8 mouse cellular contexts compared by ENCODE assay signal in the genomic region with DNA sequence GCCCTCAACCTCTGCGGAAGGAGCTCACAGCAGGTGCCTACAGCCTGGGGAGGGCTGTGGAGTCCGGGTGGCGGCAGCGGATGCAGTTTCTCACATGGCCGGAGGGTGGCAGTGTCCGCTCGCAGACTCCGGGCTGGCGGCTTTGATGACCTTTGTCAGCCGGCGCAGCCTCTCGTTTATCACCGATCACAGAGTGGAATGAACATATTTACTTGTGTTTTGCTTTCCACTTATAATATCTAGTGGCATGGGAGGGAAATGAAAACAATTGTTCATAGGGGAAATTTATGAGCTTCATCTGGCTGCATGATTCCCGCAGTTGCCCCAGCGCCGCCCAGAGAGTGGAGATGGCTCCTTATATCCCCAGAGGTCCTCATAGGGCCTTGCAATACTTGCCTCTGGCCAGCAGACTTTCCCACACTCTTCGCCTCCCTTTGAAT.
DNase-seq lines count a peak whose midpoint lies in the region; ATAC-seq and TF ChIP-seq lines count a peak whose summit lies in the region.

No protein-coding gene starts in this region.

- no peaks in the 10 kb centered on the region; the same call in 1 of the 2 replicates for H3K4me1 ChIP-seq in hindbrain, postnatal 0 days (ENCODE audit: insufficient read depth, low read length)

- TF ChIP-seq CTCF in hindbrain, postnatal 0 days (IDR thresholded peaks at IDR 0.05; ENCODE audit: low read depth): peak; percentile 93

- intact Hi-C loops in gastrocnemius, postnatal 14 days (cut with DNase I; ENCODE audit: low total_unique reads): no loop called here
- intact Hi-C loops in left cerebral cortex, postnatal 25 days (cut with DNase I): loop anchor here (2.0 to 10.0 kb wide), 5 partner anchors 273 to 1445 kb away; partner anchors contain the start of gene Tshz3

- no peaks in the 10 kb centered on the region for H3K27me3 ChIP-seq in hindbrain, postnatal 0 days (ENCODE audit: insufficient read depth, low read length)

- H3K9me3 ChIP-seq in hindbrain, postnatal 0 days (ENCODE audit: low read length): no peaks in the 10 kb centered on the region

- 8% methylated on average over 17 of the region's 17 CpGs for WGBS in hindbrain, postnatal 0 days

- peak; percentile 82 for DNase-seq in adrenal gland, postnatal 14 days
- peak; percentile 69 to 81 for DNase-seq in cerebellum, postnatal 4 days (ENCODE audit: low spot score in 2 of 2)
- peak; percentile 72 for DNase-seq in gastrocnemius, postnatal 14 days
- DNase-seq in hindbrain, postnatal 0 days (ENCODE audit: low spot score): peak; percentile 82
- peak; percentile 68 to 71 for DNase-seq in left cerebral cortex, postnatal 25 days (ENCODE audit: low spot score in 2 of 2)
- peak; percentile 73 for DNase-seq in mesoderm, embryonic 11.5 days (ENCODE audit: low read depth, low spot score)
- peak; percentile 58 for DNase-seq in right cerebral cortex, postnatal 25 days

- peak; percentile 80 for ATAC-seq in hindbrain, postnatal 0 days
- no peak for ATAC-seq in inflammation-experienced regulatory T-cells, adult 6 months

- peak overlapping the region; percentile 18 for H3K4me3 ChIP-seq in hindbrain, postnatal 0 days (ENCODE audit: low read length)

- no peaks in the 10 kb centered on the region for H3K36me3 ChIP-seq in hindbrain, postnatal 0 days (ENCODE audit: insufficient read depth, low read length)

- H3K4me2 ChIP-seq in hindbrain, postnatal 0 days (ENCODE audit: low read depth, low read length): peak overlapping the region; percentile 42

- no peak overlapping the region for H3K27ac ChIP-seq in hindbrain, postnatal 0 days

- H3K9ac ChIP-seq in hindbrain, postnatal 0 days (replicated peaks; ENCODE audit: low read length): no peak overlapping the region
